Comparison of ENCODE assay signal across 18 mouse cellular contexts in genomic region chr13:97539686-97540085, GRCm38 (mm10).
DNase-seq lines count a peak whose midpoint lies in the region; ATAC-seq and TF ChIP-seq lines count a peak whose summit lies in the region.
"Had no signal": no experiment of that assay in that cellular context is flagged by ENCODE, and none has a peak within 500 bp of the region (broad histone marks: within the 10 kb centered on the region; RNA-seq: fewer than 3 reads in every experiment).

No protein-coding gene starts in this region.

- TF ChIP-seq POLR2A in lung, adult 2 months (IDR thresholded peaks at IDR 0.05; ENCODE audit: borderline replicate concordance, extremely low read depth, low read depth, low read length) = no peak
- TF ChIP-seq POLR2A in myocyte (IDR thresholded peaks at IDR 0.05; ENCODE audit: insufficient read length, low read depth) = no peak

- no peaks in the 10 kb centered on the region for H3K4me1 ChIP-seq in lung, postnatal 0 days (ENCODE audit: insufficient read depth, low read depth, low read length)
- H3K4me1 ChIP-seq in lung, adult 2 months (ENCODE audit: control insufficient read depth, insufficient read depth, low read length) = no peaks in the 10 kb centered on the region
- H3K4me1 ChIP-seq in embryonic facial prominence, embryonic 10.5 days = peaks cover 2% of the 10 kb centered on the region; the same call in 1 of the 2 replicates
- H3K4me1 ChIP-seq: embryonic facial prominence, embryonic 12.5 days had no signal

- no peak for TF ChIP-seq CTCF in lung, postnatal 0 days (IDR thresholded peaks at IDR 0.05)
- TF ChIP-seq CTCF in lung, adult 2 months (IDR thresholded peaks at IDR 0.05; ENCODE audit: insufficient read depth, low read length) = no peak

- ATAC-seq in lung, postnatal 0 days = no peak
- ATAC-seq: forebrain, embryonic 16.5 days had no signal

- H3K27ac ChIP-seq in lung, postnatal 0 days (ENCODE audit: low read length) = no peak overlapping the region
- 0 out of 2 replicates have a peak overlapping the region, but pooled peaks have one; percentile 7 for H3K27ac ChIP-seq in embryonic facial prominence, embryonic 10.5 days (replicated peaks)
- H3K27ac ChIP-seq: embryonic facial prominence, embryonic 12.5 days; hindbrain, embryonic 13.5 days; limb, embryonic 13.5 days; liver, embryonic 14.5 days; stomach, embryonic 15.5 days had no signal

- H3K79me2 ChIP-seq in myocyte (ENCODE audit: control insufficient read depth, insufficient read depth) = no peaks in the 10 kb centered on the region

- no peak overlapping the region for H3K9ac ChIP-seq in lung, postnatal 0 days (replicated peaks; ENCODE audit: low read depth)
- H3K9ac ChIP-seq: embryonic facial prominence, embryonic 12.5 days; hindbrain, embryonic 13.5 days; limb, embryonic 13.5 days; liver, embryonic 14.5 days; stomach, embryonic 15.5 days had no signal

- no peak overlapping the region for H3K4me2 ChIP-seq in lung, postnatal 0 days (replicated peaks; ENCODE audit: low read depth, low read length)
- H3K4me2 ChIP-seq in myocyte (ENCODE audit: low read depth) = peak overlapping the region; percentile 61
- H3K4me2 ChIP-seq: embryonic facial prominence, embryonic 12.5 days; hindbrain, embryonic 13.5 days; limb, embryonic 13.5 days; stomach, embryonic 15.5 days had no signal

- peak; percentile 25 to 30 for DNase-seq in adrenal gland, postnatal 36 days
- no peak for DNase-seq in adrenal gland, adult 8-10 months
- peak; percentile 21 for DNase-seq in lung, postnatal 0 days (ENCODE audit: low spot score)
- DNase-seq in lung, adult 2 months = no peak
- no peak for DNase-seq in embryonic facial prominence, embryonic 10.5 days (ENCODE audit: low spot score)
- no peak for DNase-seq in heart, postnatal 4 days
- DNase-seq in heart, postnatal 36 days = no peak
- DNase-seq: cerebellum, postnatal 25 days; heart, adult 18-20 months; kidney, postnatal 10 days; lung, postnatal 10 days had no signal

- intact Hi-C loops in heart, postnatal 36 days (cut with DNase I) = no loop called here

- no peaks in the 10 kb centered on the region for H3K36me3 ChIP-seq in lung, postnatal 0 days (ENCODE audit: insufficient read depth, low read length)
- H3K36me3 ChIP-seq in embryonic facial prominence, embryonic 10.5 days (replicated peaks) = no peaks in the 10 kb centered on the region
- H3K36me3 ChIP-seq in myocyte (ENCODE audit: control insufficient read depth, insufficient read depth) = no peaks in the 10 kb centered on the region
- H3K36me3 ChIP-seq: embryonic facial prominence, embryonic 12.5 days; hindbrain, embryonic 13.5 days; limb, embryonic 13.5 days; stomach, embryonic 15.5 days had no signal

- WGBS in lung, postnatal 0 days = 70% methylated on average over 9 of the region's 9 CpGs
- 83% methylated on average over 9 of the region's 9 CpGs for WGBS in lung, adult 2 months
- 74% methylated on average over 9 of the region's 9 CpGs for WGBS in embryonic facial prominence, embryonic 10.5 days

- no peak for TF ChIP-seq EP300 in lung, postnatal 0 days (IDR thresholded peaks at IDR 0.05)

- H3K4me3 ChIP-seq in lung, postnatal 0 days (ENCODE audit: low read depth, low read length) = no peak overlapping the region
- H3K4me3 ChIP-seq in lung, adult 2 months (replicated peaks; ENCODE audit: extremely low read depth, low read depth, low read length) = no peak overlapping the region
- H3K4me3 ChIP-seq in embryonic facial prominence, embryonic 10.5 days = no peak overlapping the region
- H3K4me3 ChIP-seq in myocyte = no peak overlapping the region
- H3K4me3 ChIP-seq: embryonic facial prominence, embryonic 12.5 days; hindbrain, embryonic 13.5 days; limb, embryonic 13.5 days; stomach, embryonic 15.5 days had no signal

- H3ac ChIP-seq in myocyte (ENCODE audit: control insufficient read depth, insufficient read length) = no peak overlapping the region

- H3K9me3 ChIP-seq in lung, postnatal 0 days (ENCODE audit: low read length) = no peaks in the 10 kb centered on the region
- H3K9me3 ChIP-seq in embryonic facial prominence, embryonic 10.5 days = no peaks in the 10 kb centered on the region
- H3K9me3 ChIP-seq: embryonic facial prominence, embryonic 12.5 days; hindbrain, embryonic 13.5 days; limb, embryonic 13.5 days; stomach, embryonic 15.5 days had no signal

- H3K27me3 ChIP-seq in lung, postnatal 0 days (replicated peaks; ENCODE audit: insufficient read depth, low read length) = no peaks in the 10 kb centered on the region
- H3K27me3 ChIP-seq in embryonic facial prominence, embryonic 10.5 days (replicated peaks; ENCODE audit: low read depth, poor library complexity, severe bottlenecking) = no peaks in the 10 kb centered on the region
- no peaks in the 10 kb centered on the region for H3K27me3 ChIP-seq in myocyte (ENCODE audit: control insufficient read depth, insufficient read depth, insufficient read length)
- H3K27me3 ChIP-seq: embryonic facial prominence, embryonic 12.5 days; hindbrain, embryonic 13.5 days; limb, embryonic 13.5 days; stomach, embryonic 15.5 days had no signal

TF ChIP-seq in myocyte, 11 proteins besides CTCF, POLR2A, EP300 and RAD21:
- TF ChIP-seq POLR2AphosphoS2 (IDR thresholded peaks at IDR 0.05; ENCODE audit: insufficient read length, low read depth) (no peak), USF1 (IDR thresholded peaks at IDR 0.05; ENCODE audit: low read depth) (no peak), TCF12 (IDR thresholded peaks at IDR 0.05; ENCODE audit: insufficient read depth, poor library complexity, severe bottlenecking) (no peak), MYOG (IDR thresholded peaks at IDR 0.05; ENCODE audit: control insufficient read depth in 1 of 3, insufficient read depth in 1 of 3, insufficient read length in 2 of 3, low read depth in 2 of 3) (no peak), MYOD1 (IDR thresholded peaks at IDR 0.05; ENCODE audit: control insufficient read depth in 1 of 3, insufficient read length in 2 of 3, low read depth in 2 of 3) (no peak), REST (IDR thresholded peaks at IDR 0.05; ENCODE audit: insufficient read depth, insufficient read length) (no peak), CEBPB (IDR thresholded peaks at IDR 0.05; ENCODE audit: insufficient read depth, poor library complexity, severe bottlenecking) (no peak), MAX (IDR thresholded peaks at IDR 0.05; ENCODE audit: low read depth) (no peak), E2F4 (IDR thresholded peaks at IDR 0.05; ENCODE audit: insufficient read depth) (no peak)

Comparison
In these comparisons a context has a peak if more than half of its experiments do, and no peak if none do; other contexts are left out.
1. DNase-seq: peak in adrenal gland, postnatal 36 days (2 of 2) and lung, postnatal 0 days (single experiment); none in adrenal gland, adult 8-10 months (single experiment), lung, adult 2 months (single experiment), embryonic facial prominence, embryonic 10.5 days (single experiment), heart, postnatal 4 days (single experiment) and heart, postnatal 36 days (0 of 2).